Mouse (Mus musculus) lung, adult 2 months (tissue): ENCODE results near the gene Utrn.

Source experiments
- CTCF ChIP-seq: fragments of 200-500 bp; IDR thresholded peaks from 2 replicates; pipeline ENCODE4 v1.5.1; 2011; ENCODE audit warnings: mild to moderate bottlenecking, low read length, control low read depth; ENCODE audit not compliant: insufficient read depth
- POLR2A ChIP-seq: fragments of 200-500 bp; IDR thresholded peaks from 2 replicates; pipeline ENCODE4 v1.6.1; 2011; ENCODE audit warnings: low read depth, mild to moderate bottlenecking, control low read depth, low read length, borderline replicate concordance; ENCODE audit errors: extremely low read depth

GRCm38 (mm10) chr10:12737926-12738325, 131.2 kb downstream of the Utrn start:
- no peak for TF ChIP-seq CTCF
- TF ChIP-seq POLR2A = peak; percentile 29; the same call in 1 of the 2 replicates
